Mouse (Mus musculus) MEL (cell line): Measurements from ENCODE around the gene Grem1. TPM values are rescaled to one million over a fixed set of nuclear protein-coding genes. Genes with fewer than 3 reads are reported as not detected.

Source experiments
- DNase-seq: peaks from one replicate; pipeline ENCODE4 v3.0.0; 2011; ENCODE audit warnings: low read depth, low spot score
- H3K27ac ChIP-seq: 2 replicates; pipeline ENCODE4 v1.5.1; 2012; ENCODE audit warnings: low read depth, mild to moderate bottlenecking, control low read depth, low read length, moderate library complexity; ENCODE audit not compliant: control insufficient read depth
- H3K27me3 ChIP-seq, 2 experiments: fragments of 150-350 bp in 1 of 2; sonication (generic) in 1 of 2; 2 replicates each; pipeline ENCODE4 v1.6.1; 2012; ENCODE audit warnings: low read length in 2 of 2, mild to moderate bottlenecking in 2 of 2, improper control_type of control experiment in 1 of 2, moderate library complexity in 1 of 2; ENCODE audit not compliant: insufficient read depth in 2 of 2, control insufficient read depth in 1 of 2
- H3K36me3 ChIP-seq, 2 experiments: 2 replicates each; pipeline ENCODE4 v1.6.1; 2012 to 2014; ENCODE audit warnings: low read length in 2 of 2, improper control_type of control experiment in 1 of 2, inconsistent platforms in 1 of 2, mild to moderate bottlenecking in 1 of 2; ENCODE audit not compliant: insufficient read depth in 2 of 2, control insufficient read depth in 1 of 2
- H3K4me1 ChIP-seq, 2 experiments: fragments of 150-350 bp in 1 of 2; sonication (generic) in 1 of 2; 2 replicates each; pipeline ENCODE4 v1.6.1; 2012; ENCODE audit warnings: low read length in 2 of 2, improper control_type of control experiment in 1 of 2, mild to moderate bottlenecking in 1 of 2; ENCODE audit not compliant: insufficient read depth in 2 of 2, control insufficient read depth in 1 of 2
- H3K4me3 ChIP-seq, 2 experiments: fragments of 150-350 bp in 1 of 2; sonication (generic) in 1 of 2; 2 replicates each; pipeline ENCODE4 v1.5.1; 2012; ENCODE audit warnings: low read depth in 2 of 2, low read length in 2 of 2, mild to moderate bottlenecking in 2 of 2, moderate library complexity in 2 of 2, control low read depth in 1 of 2, improper control_type of control experiment in 1 of 2; ENCODE audit not compliant: control insufficient read depth in 1 of 2, insufficient read depth in 1 of 2
- H3K79me2 ChIP-seq: 2 replicates; pipeline ENCODE4 v1.6.1; 2012; ENCODE audit warnings: mild to moderate bottlenecking, low read length, moderate library complexity; ENCODE audit not compliant: control insufficient read depth, poor library complexity, insufficient read depth
- H3K9ac ChIP-seq: 2 replicates; pipeline ENCODE4 v1.6.1; 2012; ENCODE audit warnings: low read depth, mild to moderate bottlenecking, control low read depth, low read length, moderate library complexity; ENCODE audit not compliant: control insufficient read depth, poor library complexity, severe bottlenecking
- H3K9me3 ChIP-seq: fragments of 150-350 bp; sonication (generic); replicated peaks from 2 replicates; pipeline ENCODE4 v1.6.1; 2012; ENCODE audit warnings: mild to moderate bottlenecking, low read length, improper control_type of control experiment, moderate library complexity; ENCODE audit not compliant: insufficient read depth
- CHD2 ChIP-seq: IDR thresholded peaks from 2 replicates; pipeline ENCODE4 v1.6.1; 2011; ENCODE audit warnings: low read length, improper control_type of control experiment
- CTCF ChIP-seq, 3 experiments: IDR thresholded peaks in 2 of 3; conservative IDR thresholded peaks in 1 of 3; 2 replicates each; pipeline ENCODE4 v1.5.1; 2011 to 2012; ENCODE audit warnings: low read length in 3 of 3, low read depth in 2 of 3, mild to moderate bottlenecking in 2 of 3, improper control_type of control experiment in 1 of 3, inconsistent platforms in 1 of 3, mixed read lengths in 1 of 3, moderate library complexity in 1 of 3; ENCODE audit not compliant: control insufficient read depth in 1 of 3, insufficient read depth in 1 of 3, poor library complexity in 1 of 3, severe bottlenecking in 1 of 3
- ELF1 ChIP-seq: IDR thresholded peaks from 2 replicates; pipeline ENCODE4 v1.6.1; 2014; ENCODE audit warnings: low read depth, mild to moderate bottlenecking, inconsistent platforms, low read length, improper control_type of control experiment, moderate library complexity
- ETS1 ChIP-seq: IDR thresholded peaks from 2 replicates; pipeline ENCODE4 v1.6.1; 2012; ENCODE audit warnings: low read depth, mild to moderate bottlenecking, inconsistent platforms, low read length, improper control_type of control experiment, moderate library complexity
- GABPA ChIP-seq: IDR thresholded peaks from 2 replicates; pipeline ENCODE4 v1.6.1; 2012; ENCODE audit warnings: low read depth, mild to moderate bottlenecking, inconsistent platforms, low read length, improper control_type of control experiment, moderate library complexity
- HCFC1 ChIP-seq: IDR thresholded peaks from 2 replicates; pipeline ENCODE4 v1.6.1; 2012; ENCODE audit warnings: low read depth, mild to moderate bottlenecking, inconsistent platforms, low read length, improper control_type of control experiment, moderate library complexity
- JUND ChIP-seq: IDR thresholded peaks from 2 replicates; pipeline ENCODE4 v1.6.1; 2011; ENCODE audit warnings: low read depth, mild to moderate bottlenecking, improper control_type of control experiment, low read length
- KAT2A ChIP-seq: conservative IDR thresholded peaks from 2 replicates; pipeline ENCODE4 v1.6.1; 2012; ENCODE audit warnings: low read depth, low read length, improper control_type of control experiment, inconsistent platforms
- MAFK ChIP-seq: IDR thresholded peaks from 2 replicates; pipeline ENCODE4 v1.6.1; 2011; ENCODE audit warnings: low read depth, mild to moderate bottlenecking, low read length, improper control_type of control experiment, borderline replicate concordance
- MAX ChIP-seq: IDR thresholded peaks from 2 replicates; pipeline ENCODE4 v1.6.1; 2011; ENCODE audit warnings: low read length, improper control_type of control experiment
- MYB ChIP-seq: IDR thresholded peaks from 2 replicates; pipeline ENCODE4 v1.6.1; 2011; ENCODE audit warnings: mild to moderate bottlenecking, low read depth, low read length, improper control_type of control experiment
- MYC ChIP-seq: IDR thresholded peaks from 2 replicates; pipeline ENCODE4 v1.6.1; 2011; ENCODE audit warnings: low read depth, mild to moderate bottlenecking, low read length, improper control_type of control experiment, moderate library complexity
- NELFE ChIP-seq: IDR thresholded peaks from 2 replicates; pipeline ENCODE4 v1.6.1; 2011; ENCODE audit warnings: low read depth, low read length, improper control_type of control experiment
- NRF1 ChIP-seq: IDR thresholded peaks from 2 replicates; pipeline ENCODE4 v1.6.1; 2014; ENCODE audit warnings: low read depth, mild to moderate bottlenecking, inconsistent platforms, low read length, improper control_type of control experiment, moderate library complexity; ENCODE audit not compliant: poor library complexity, insufficient read depth, severe bottlenecking
- POLR2A ChIP-seq, 2 experiments: IDR thresholded peaks; 2 replicates each; pipeline ENCODE4 v1.6.1; 2011 to 2012; ENCODE audit warnings: low read length in 2 of 2, mild to moderate bottlenecking in 2 of 2, control low read depth in 1 of 2, improper control_type of control experiment in 1 of 2, low read depth in 1 of 2, moderate library complexity in 1 of 2; ENCODE audit not compliant: control insufficient read depth in 1 of 2, insufficient read depth in 1 of 2, poor library complexity in 1 of 2
- POLR2AphosphoS2 ChIP-seq: IDR thresholded peaks from 2 replicates; pipeline ENCODE4 v1.6.1; 2011; ENCODE audit warnings: low read length, improper control_type of control experiment
- POLR2AphosphoS5 ChIP-seq: IDR thresholded peaks from 2 replicates; pipeline ENCODE4 v1.6.1; 2012; ENCODE audit warnings: low read depth, borderline replicate concordance, mild to moderate bottlenecking, inconsistent platforms, low read length, moderate library complexity, mixed read lengths
- RCOR1 ChIP-seq: IDR thresholded peaks from 2 replicates; pipeline ENCODE4 v1.6.1; 2012; ENCODE audit warnings: low read depth, mild to moderate bottlenecking, inconsistent platforms, low read length, improper control_type of control experiment
- SIN3A ChIP-seq: IDR thresholded peaks from 2 replicates; pipeline ENCODE4 v1.6.1; 2012; ENCODE audit warnings: low read length, improper control_type of control experiment, inconsistent platforms
- TAL1 ChIP-seq: IDR thresholded peaks from 2 replicates; pipeline ENCODE4 v1.6.1; 2012; ENCODE audit warnings: mild to moderate bottlenecking, inconsistent platforms, low read length, moderate library complexity, mixed read lengths
- TBP ChIP-seq: IDR thresholded peaks from 2 replicates; pipeline ENCODE4 v1.8.0; 2011; ENCODE audit warnings: low read depth, low read length, improper control_type of control experiment
- TCF12 ChIP-seq: IDR thresholded peaks from 2 replicates; pipeline ENCODE4 v1.6.1; 2014; ENCODE audit warnings: low read depth, mild to moderate bottlenecking, inconsistent platforms, low read length, improper control_type of control experiment, moderate library complexity
- UBTF ChIP-seq: IDR thresholded peaks from 2 replicates; pipeline ENCODE4 v1.6.1; 2012; ENCODE audit warnings: low read depth, mild to moderate bottlenecking, inconsistent platforms, low read length, improper control_type of control experiment, moderate library complexity, borderline replicate concordance; ENCODE audit not compliant: insufficient read depth
- USF2 ChIP-seq, 2 experiments: IDR thresholded peaks; 2 replicates each; pipeline ENCODE4 v1.6.1; 2011 to 2012; ENCODE audit warnings: improper control_type of control experiment in 2 of 2, low read length in 2 of 2, borderline replicate concordance in 1 of 2, inconsistent platforms in 1 of 2, low read depth in 1 of 2, mild to moderate bottlenecking in 1 of 2; ENCODE audit not compliant: insufficient read depth in 1 of 2
- ZC3H11A ChIP-seq: IDR thresholded peaks from 2 replicates; pipeline ENCODE4 v1.6.1; 2012; ENCODE audit warnings: low read depth, mild to moderate bottlenecking, inconsistent platforms, low read length, improper control_type of control experiment
- ZKSCAN1 ChIP-seq: IDR thresholded peaks from 2 replicates; pipeline ENCODE4 v1.6.1; 2012; ENCODE audit warnings: low read depth, mild to moderate bottlenecking, inconsistent platforms, low read length, improper control_type of control experiment, moderate library complexity
- ZMIZ1 ChIP-seq: IDR thresholded peaks from 2 replicates; pipeline ENCODE4 v1.6.1; 2012; ENCODE audit warnings: low read depth, mild to moderate bottlenecking, inconsistent platforms, low read length, improper control_type of control experiment, moderate library complexity
- polyA plus RNA-seq, 2 experiments: library from polyadenylated mRNA; stranded (reverse) in 1 of 2; unstranded in 1 of 2; fragments of >175 nt in 1 of 2; fragments of >200 nt in 1 of 2; gene quantifications; 2 replicates each; pipeline versions ENCODE4 v1.2.1 to v1.2.4; 2012; ENCODE audit warnings: low replicate concordance in 2 of 2, low read depth in 1 of 2; ENCODE audit not compliant: insufficient read length in 2 of 2, insufficient read depth in 1 of 2, missing spikeins in 1 of 2
- total RNA-seq: library from RNA; depleted of rRNA; stranded (reverse); fragments of 300-350 nt; gene quantifications from 2 replicates; pipeline ENCODE4 v1.2.3, GENCODE M21; 2012

The Grem1 gene
- total and polyA plus RNA-seq, 3 experiments, result not detected

DNA sequence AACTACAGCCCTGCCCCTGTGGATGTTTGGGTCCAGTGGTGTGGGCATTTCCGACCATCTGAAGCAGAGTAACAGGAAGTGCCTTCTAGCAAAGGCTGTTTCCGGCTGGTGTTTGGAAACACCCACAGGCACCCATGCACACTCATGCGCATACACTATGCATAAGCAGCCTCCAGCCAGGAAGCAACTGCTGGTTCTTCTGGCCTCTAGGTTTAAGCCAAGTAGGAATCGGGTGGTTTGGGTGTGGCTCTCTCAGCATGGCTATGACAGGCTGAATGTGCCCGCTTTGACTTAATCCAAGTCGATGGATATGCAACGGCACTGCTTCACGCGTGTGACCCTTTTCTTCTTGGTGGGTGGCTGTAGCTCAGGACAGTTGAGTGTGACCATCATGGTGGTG is 9.1 kb downstream of the Grem1 start:
- H3K27ac ChIP-seq, result no peak overlapping the region
- no peaks in the 10 kb centered on the region for H3K36me3 ChIP-seq
- no peaks in the 10 kb centered on the region for H3K79me2 ChIP-seq
- no peak overlapping the region for H3K4me3 ChIP-seq
- H3K27me3 ChIP-seq, result no peaks in the 10 kb centered on the region
- DNase-seq, result no peak
- no peak for TF ChIP-seq TAL1
- no peak for TF ChIP-seq TCF12
- no peak for TF ChIP-seq POLR2A (IDR thresholded peaks at IDR 0.05; ENCODE audit: control insufficient read depth in 1 of 2, insufficient read depth in 1 of 2, low read depth in 1 of 2, low read length in 2 of 2, poor library complexity in 1 of 2)
- TF ChIP-seq UBTF, result no peak
- no peak for TF ChIP-seq SIN3A
- TF ChIP-seq ZMIZ1, result no peak
- TF ChIP-seq MAFK, result no peak
- no peak for TF ChIP-seq POLR2AphosphoS2
- TF ChIP-seq GABPA, result no peak
- TF ChIP-seq TBP, result no peak
- no peak for TF ChIP-seq USF2 (IDR thresholded peaks at IDR 0.05; ENCODE audit: borderline replicate concordance in 1 of 2, insufficient read depth in 1 of 2, low read depth in 1 of 2, low read length in 2 of 2)
- TF ChIP-seq NRF1, result no peak
- no peak for TF ChIP-seq ETS1
- no peak for TF ChIP-seq CHD2
- TF ChIP-seq HCFC1, result no peak
- no peak for TF ChIP-seq CTCF (IDR thresholded peaks at IDR 0.05 in 2 of 3, conservative IDR thresholded peaks at IDR 0.05 in 1 of 3; ENCODE audit: control insufficient read depth in 1 of 3, insufficient read depth in 1 of 3, low read depth in 2 of 3, low read length in 3 of 3, poor library complexity in 1 of 3, severe bottlenecking in 1 of 3)
- TF ChIP-seq, all 39 proteins: peak for 0
- Histone ChIP-seq H3K9ac (no peak overlapping the region), H3K9me3 (no peaks in the 10 kb centered on the region), H3K4me1 (no peaks in the 10 kb centered on the region)

DNA sequence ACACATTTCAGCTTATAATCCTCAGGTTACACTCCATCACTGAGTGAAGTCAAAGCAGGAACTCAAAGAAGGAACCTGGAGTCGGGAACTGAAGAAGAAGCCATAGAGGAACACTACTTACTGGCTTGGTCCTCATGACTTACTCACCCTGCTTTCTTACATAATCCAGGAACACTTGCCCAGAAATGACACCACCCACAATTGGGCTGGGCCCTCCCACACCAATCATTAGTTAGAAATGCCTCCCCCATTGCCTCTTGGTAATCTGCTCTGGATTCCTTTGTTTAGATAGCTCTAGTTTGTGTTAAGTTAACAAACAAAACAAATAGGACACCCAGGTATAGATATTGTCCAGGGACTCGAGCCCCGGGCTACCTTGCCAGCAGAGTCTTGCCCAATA is 29.9 kb downstream of the Grem1 start:
- Histone ChIP-seq H3K36me3 (no peaks in the 10 kb centered on the region), H3K9ac (no peak overlapping the region), H3K4me3 (no peak overlapping the region), H3K27ac (no peak overlapping the region), H3K79me2 (no peaks in the 10 kb centered on the region), H3K27me3 (no peaks in the 10 kb centered on the region), H3K4me1 (no peaks in the 10 kb centered on the region), H3K9me3 (no peaks in the 10 kb centered on the region)
- no peak for DNase-seq
- TF ChIP-seq MAX (no peak), NELFE (no peak), ZKSCAN1 (no peak), TBP (no peak), KAT2A (no peak), UBTF (no peak), MYB (no peak), HCFC1 (no peak), POLR2AphosphoS5 (no peak), SIN3A (no peak), POLR2AphosphoS2 (no peak), ZC3H11A (no peak), TCF12 (no peak), MYC (no peak), ELF1 (no peak), POLR2A (IDR thresholded peaks at IDR 0.05; ENCODE audit: control insufficient read depth in 1 of 2, insufficient read depth in 1 of 2, low read depth in 1 of 2, low read length in 2 of 2, poor library complexity in 1 of 2) (no peak), RCOR1 (no peak), MAFK (no peak), JUND (no peak)
